In the genomic region with DNA sequence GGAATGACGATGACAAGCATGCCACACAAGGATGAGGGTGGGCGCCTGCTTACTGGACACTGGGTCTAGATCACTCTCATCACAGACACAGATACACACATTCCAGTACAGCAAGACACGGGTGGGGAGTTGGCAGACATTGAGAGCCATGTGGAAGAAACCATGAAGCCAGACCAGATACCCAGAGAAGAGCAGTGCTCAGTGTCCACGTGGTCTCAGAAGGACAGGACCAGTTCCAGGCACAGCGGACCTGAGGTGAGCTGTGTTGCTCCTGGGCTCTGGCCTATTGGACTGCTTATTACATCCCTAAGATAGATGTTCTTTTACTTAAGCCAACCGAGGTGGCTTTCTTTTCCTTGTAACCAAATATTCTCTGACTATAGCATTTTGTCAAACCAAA, we compare ENCODE assay signal across 20 mouse cellular contexts.
A peak's percentile ranks its signal among the peaks of the same experiment; 100 is the strongest.
DNase-seq lines count a peak whose midpoint lies in the region; ATAC-seq and TF ChIP-seq lines count a peak whose summit lies in the region.
"Had no signal": no experiment of that assay in that cellular context is flagged by ENCODE, and none has a peak within 500 bp of the region (broad histone marks: within the 10 kb centered on the region; RNA-seq: fewer than 3 reads in every experiment).

No protein-coding gene starts in this region.

- peak; percentile 40 for ATAC-seq in hindbrain, embryonic 16.5 days
- ATAC-seq in midbrain, postnatal 0 days (ENCODE audit: low FRiP score) = no peak; the same call in 1 of the 2 replicates

- no peaks in the 10 kb centered on the region for H3K36me3 ChIP-seq in hindbrain, embryonic 16.5 days (ENCODE audit: control insufficient read depth, insufficient read depth, low read length)
- H3K36me3 ChIP-seq in midbrain, postnatal 0 days (ENCODE audit: insufficient read depth, low read length) = no peaks in the 10 kb centered on the region
- H3K36me3 ChIP-seq: heart, embryonic 15.5 days had no signal

- peak overlapping the region; percentile 81 for H3K27ac ChIP-seq in gastrocnemius, adult 2 months
- H3K27ac ChIP-seq in layer of hippocampus, adult 2 months = peak overlapping the region; percentile 43
- no peak overlapping the region for H3K27ac ChIP-seq in hindbrain, embryonic 16.5 days (ENCODE audit: low read depth, low read length)
- peak overlapping the region; percentile 62; the same call in 1 of the 2 replicates for H3K27ac ChIP-seq in midbrain, postnatal 0 days (ENCODE audit: low read depth, low read length)
- H3K27ac ChIP-seq: embryonic facial prominence, embryonic 10.5 days; heart, embryonic 15.5 days had no signal

- no peaks in the 10 kb centered on the region for H3K9me3 ChIP-seq in hindbrain, embryonic 16.5 days (ENCODE audit: control insufficient read depth, low read length)
- H3K9me3 ChIP-seq in midbrain, postnatal 0 days (ENCODE audit: low read length) = no peaks in the 10 kb centered on the region
- H3K9me3 ChIP-seq: heart, embryonic 15.5 days had no signal

- intact Hi-C loops in gastrocnemius, adult 2 months (cut with DNase I) = loop anchor here (5.0 kb wide), 2 partner anchors 33 to 68 kb away; no protein-coding TSS in a partner anchor
- intact Hi-C loops in gastrocnemius, postnatal 36 days (cut with DNase I) = loop anchor here (5.0 to 10.0 kb wide), 2 partner anchors 38 to 161 kb away; no protein-coding TSS in a partner anchor

- no peak overlapping the region for H3K4me3 ChIP-seq in gastrocnemius, adult 2 months
- H3K4me3 ChIP-seq in layer of hippocampus, adult 2 months = no peak overlapping the region
- H3K4me3 ChIP-seq in hindbrain, embryonic 16.5 days (ENCODE audit: low read length) = no peak overlapping the region
- no peak overlapping the region for H3K4me3 ChIP-seq in midbrain, postnatal 0 days (ENCODE audit: low read depth, low read length)
- H3K4me3 ChIP-seq: embryonic facial prominence, embryonic 10.5 days; heart, embryonic 15.5 days; megakaryocyte, embryonic 14.5 days; myocyte had no signal

- H3K27me3 ChIP-seq in hindbrain, embryonic 16.5 days (replicated peaks; ENCODE audit: control insufficient read depth, insufficient read depth, low read length) = no peaks in the 10 kb centered on the region
- no peaks in the 10 kb centered on the region for H3K27me3 ChIP-seq in midbrain, postnatal 0 days (ENCODE audit: insufficient read depth, low read length)
- H3K27me3 ChIP-seq: heart, embryonic 15.5 days; megakaryocyte, embryonic 14.5 days had no signal

- no peak overlapping the region for H3K9ac ChIP-seq in hindbrain, embryonic 16.5 days (ENCODE audit: low read depth, low read length)
- H3K9ac ChIP-seq in midbrain, postnatal 0 days (replicated peaks; ENCODE audit: low read length, poor library complexity, severe bottlenecking) = 0 out of 2 replicates have a peak overlapping the region, but pooled peaks have one; percentile 14
- H3K9ac ChIP-seq: heart, embryonic 15.5 days had no signal

- H3K4me1 ChIP-seq in hindbrain, embryonic 16.5 days (ENCODE audit: control insufficient read depth, insufficient read depth, low read depth, low read length) = peaks cover 22% of the 10 kb centered on the region
- peaks cover 8% of the 10 kb centered on the region for H3K4me1 ChIP-seq in midbrain, postnatal 0 days (ENCODE audit: insufficient read depth, low read length)

- no peak overlapping the region; the same call in 1 of the 2 replicates for H3K4me2 ChIP-seq in hindbrain, embryonic 16.5 days (ENCODE audit: low read length)
- no peak overlapping the region for H3K4me2 ChIP-seq in midbrain, postnatal 0 days (ENCODE audit: low read depth, low read length, poor library complexity, severe bottlenecking)
- H3K4me2 ChIP-seq: heart, embryonic 15.5 days; liver, embryonic 11.5 days had no signal

- no peak for TF ChIP-seq CTCF in gastrocnemius, adult 2 months (IDR thresholded peaks at IDR 0.05)
- TF ChIP-seq CTCF in layer of hippocampus, adult 2 months (conservative IDR thresholded peaks at IDR 0.05) = no peak
- no peak for TF ChIP-seq CTCF in midbrain, postnatal 0 days (IDR thresholded peaks at IDR 0.05)

- DNase-seq in gastrocnemius, adult 2 months = peak; percentile 57
- no peak for DNase-seq in gastrocnemius, postnatal 36 days
- no peak for DNase-seq in layer of hippocampus, adult 2 months (ENCODE audit: low spot score in 2 of 2)
- DNase-seq in layer of hippocampus, postnatal 36 days = no peak
- DNase-seq in midbrain, postnatal 0 days (ENCODE audit: low spot score) = no peak
- DNase-seq in kidney, adult 18-20 months = no peak
- DNase-seq in frontal cortex, postnatal 14 days (ENCODE audit: low spot score in 2 of 2) = no peak
- DNase-seq: adrenal gland, postnatal 25 days; B cell, adult 2 months; cerebellum, adult 18-20 months; kidney, adult 2 months; kidney, postnatal 10 days; lung, adult 18-20 months; thymus, postnatal 25 days had no signal

- WGBS in hindbrain, embryonic 16.5 days = 81% methylated on average over 6 of the region's 6 CpGs
- WGBS in midbrain, postnatal 0 days = 83% methylated on average over 6 of the region's 6 CpGs
